Mouse (Mus musculus): ENCODE measurements around the gene Pabpc1l. TPM values are rescaled to one million over a fixed set of nuclear protein-coding genes. Genes with fewer than 3 reads are reported as not detected.

Pabpc1l gene
- polyA plus RNA-seq, 1 experiment: 1.0 TPM

DNA sequence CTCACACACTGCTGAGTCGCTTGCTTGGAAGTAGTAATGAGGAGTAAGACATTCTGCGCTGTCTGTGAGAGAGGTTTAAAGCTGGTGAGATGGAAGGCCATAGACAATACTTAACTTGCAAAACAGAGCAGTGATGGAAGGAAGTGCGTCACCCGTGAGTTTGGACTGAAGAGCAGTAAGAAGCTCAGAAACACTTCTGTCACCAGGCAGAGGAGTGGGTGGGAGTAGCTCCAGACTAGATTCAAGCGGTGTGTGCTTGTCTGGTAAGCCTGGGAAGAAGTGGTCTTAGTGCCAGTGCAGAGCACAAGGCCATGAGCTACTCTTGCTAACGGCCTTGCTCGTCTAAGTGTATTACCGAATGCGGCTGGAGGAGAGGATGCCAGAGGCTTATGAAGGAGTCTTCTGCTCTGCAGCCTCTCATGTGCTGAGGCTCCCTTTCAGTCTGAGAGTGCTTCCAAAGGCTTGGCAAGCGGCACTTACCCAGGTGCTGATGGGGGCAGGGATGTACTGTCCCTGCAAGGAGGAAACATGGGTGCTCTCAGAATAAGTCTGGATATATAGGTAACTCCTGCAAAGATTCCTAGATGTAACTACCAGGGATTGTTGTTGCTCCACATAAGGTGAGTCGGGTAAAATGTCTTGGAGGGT is 73.5 kb downstream of the Pabpc1l start:
- H3K27ac ChIP-seq (ENCODE audit: insufficient read depth, low read length): no peak overlapping the region
- TF ChIP-seq CTCF (IDR thresholded peaks at IDR 0.05; ENCODE audit: extremely low read depth, insufficient read depth, low read length) (no peak), POLR2A (IDR thresholded peaks at IDR 0.05; ENCODE audit: extremely low read depth, insufficient read depth, low read length) (no peak)
- H3K4me1 ChIP-seq (ENCODE audit: control insufficient read depth, insufficient read depth, low read length): no peaks in the 10 kb centered on the region
- no peak overlapping the region for H3K4me3 ChIP-seq (ENCODE audit: insufficient read depth, low read length)

Other genes starting within 250 kb of the Pabpc1l start
- 0.08 and 0.42 TPM in 2 replicates for gene Ccn5, start 204.6 kb upstream of the Pabpc1l start, polyA plus RNA-seq (2012; rRNA removed)
- 0.10 and 0.13 TPM in 2 replicates for gene Kcnk15, start 171.8 kb upstream of the Pabpc1l start, polyA plus RNA-seq (2012; rRNA removed)
- 33.2 and 33.4 TPM in 2 replicates for gene Rims4, start 106.8 kb upstream of the Pabpc1l start, polyA plus RNA-seq (2012; rRNA removed)
- gene Ywhab, start 30.5 kb upstream of the Pabpc1l start, polyA plus RNA-seq (2012; rRNA removed): 307 and 314 TPM in 2 replicates
- gene Stk4, start 44.9 kb downstream of the Pabpc1l start, polyA plus RNA-seq (2012; rRNA removed): 20.3 and 20.9 TPM in 2 replicates
- gene Tomm34, start 45.7 kb downstream of the Pabpc1l start, polyA plus RNA-seq (2012; rRNA removed): 93.7 and 96.7 TPM in 2 replicates
- 17.3 and 17.6 TPM in 2 replicates for gene Kcns1, start 145.7 kb downstream of the Pabpc1l start, polyA plus RNA-seq (2012; rRNA removed)
- gene Wfdc5, start 157.3 kb downstream of the Pabpc1l start, polyA plus RNA-seq (2012; rRNA removed): not detected in 2 replicates
- gene Wfdc12, start 165.2 kb downstream of the Pabpc1l start, polyA plus RNA-seq (2012; rRNA removed): 0.19 TPM in 2 replicates
- 0.29 TPM in 1 of 2 replicates, not detected in the other for gene Wfdc15a, start 174.7 kb downstream of the Pabpc1l start, polyA plus RNA-seq (2012; rRNA removed)
- not detected in 2 replicates for gene Wfdc15b, start 196.2 kb downstream of the Pabpc1l start, polyA plus RNA-seq (2012; rRNA removed)
- gene Svs2, start 213.0 kb downstream of the Pabpc1l start, polyA plus RNA-seq (2012; rRNA removed): not detected in 2 replicates
- gene Svs3b, start 231.2 kb downstream of the Pabpc1l start, polyA plus RNA-seq (2012; rRNA removed): not detected in 2 replicates